Mouse (Mus musculus): ENCODE data around the gene Ccdc102a. TPM values are rescaled to one million over a fixed set of nuclear protein-coding genes. Genes with fewer than 3 reads are reported as not detected.
A peak's percentile ranks its signal among the peaks of the same experiment; 100 is the strongest.
"Not testable (repeated sequence)": the region's sequence is repeated elsewhere in the genome, so short reads cannot be mapped to it uniquely, and the experiment has no call there.

Ccdc102a gene
- polyA plus RNA-seq, 1 experiment from 2014 or later = 3.8 TPM

- ATAC-seq = no peak
- 76% methylated on average over 10 of the region's 10 CpGs for WGBS
- Histone ChIP-seq H3K4me3 (ENCODE audit: low read depth, low read length) (no peak overlapping the region), H3K9me3 (replicated peaks; ENCODE audit: control insufficient read depth, low read length, poor library complexity, severe bottlenecking) (no peaks in the 10 kb centered on the region), H3K36me3 (ENCODE audit: control insufficient read depth, insufficient read depth, low read length) (peaks cover 34% of the 10 kb centered on the region), H3K27ac (ENCODE audit: low read length) (no peak overlapping the region), H3K4me2 (ENCODE audit: low read length) (no peak overlapping the region), H3K9ac (ENCODE audit: low read depth, low read length) (no peak overlapping the region), H3K4me1 (ENCODE audit: control insufficient read depth, insufficient read depth, low read length) (peaks cover 18% of the 10 kb centered on the region), H3K27me3 (ENCODE audit: control insufficient read depth, insufficient read depth, low read depth, low read length) (no peaks in the 10 kb centered on the region)
Observed at GRCm38 (mm10) chr8:94863897-94864673, 53.8 kb downstream of the Ccdc102a start.

GRCm38 (mm10) chr8:94862487-94863220, 55.2 kb downstream of the Ccdc102a start:
- no peak overlapping the region for H3K4me2 ChIP-seq (ENCODE audit: low read length)
- no peaks in the 10 kb centered on the region for H3K27me3 ChIP-seq (ENCODE audit: control insufficient read depth, insufficient read depth, low read depth, low read length)
- H3K9me3 ChIP-seq (replicated peaks; ENCODE audit: control insufficient read depth, low read length, poor library complexity, severe bottlenecking) = no peaks in the 10 kb centered on the region
- no peak overlapping the region for H3K4me3 ChIP-seq (ENCODE audit: low read depth, low read length)
- H3K36me3 ChIP-seq (ENCODE audit: control insufficient read depth, insufficient read depth, low read length) = peaks cover 34% of the 10 kb centered on the region
- H3K9ac ChIP-seq (ENCODE audit: low read depth, low read length) = no peak overlapping the region
- ATAC-seq = no peak
- H3K27ac ChIP-seq (ENCODE audit: low read length) = no peak overlapping the region
- H3K4me1 ChIP-seq (ENCODE audit: control insufficient read depth, insufficient read depth, low read length) = peaks cover 18% of the 10 kb centered on the region
- 90% methylated on average over 12 of the region's 12 CpGs for WGBS

- Histone ChIP-seq H3K27ac (ENCODE audit: low read length) (no peak overlapping the region), H3K36me3 (ENCODE audit: control insufficient read depth, insufficient read depth, low read length) (peaks cover 29% of the 10 kb centered on the region), H3K4me2 (ENCODE audit: low read length) (no peak overlapping the region), H3K9ac (ENCODE audit: low read depth, low read length) (no peak overlapping the region), H3K4me3 (ENCODE audit: low read depth, low read length) (no peak overlapping the region), H3K4me1 (ENCODE audit: control insufficient read depth, insufficient read depth, low read length) (peaks cover 18% of the 10 kb centered on the region), H3K9me3 (replicated peaks; ENCODE audit: control insufficient read depth, low read length, poor library complexity, severe bottlenecking) (no peaks in the 10 kb centered on the region), H3K27me3 (ENCODE audit: control insufficient read depth, insufficient read depth, low read depth, low read length) (no peaks in the 10 kb centered on the region)
- ATAC-seq = no peak
- WGBS = 79% methylated on average over 8 of the region's 8 CpGs
Observed at GRCm38 (mm10) chr8:94861352-94861910, 56.5 kb downstream of the Ccdc102a start.

GRCm38 (mm10) chr8:94857346-94858173, 60.3 kb downstream of the Ccdc102a start, which contains the start of gene Polr2c:
Polr2c (plus strand) TSS chr8:94857450.
- peak within 1 kb of the TSS; percentile 94 for H3K4me2 ChIP-seq (ENCODE audit: low read length)
- H3K4me1 ChIP-seq (ENCODE audit: control insufficient read depth, insufficient read depth, low read length) = peaks cover 18% of the 10 kb centered on the region
- peak within 1 kb of the TSS; percentile 79 for H3K27ac ChIP-seq (ENCODE audit: low read length)
- peak; percentile 85 for ATAC-seq
- no peaks in the 10 kb centered on the region for H3K9me3 ChIP-seq (replicated peaks; ENCODE audit: control insufficient read depth, low read length, poor library complexity, severe bottlenecking)
- peaks cover 18% of the 10 kb centered on the region for H3K36me3 ChIP-seq (ENCODE audit: control insufficient read depth, insufficient read depth, low read length)
- peak within 1 kb of the TSS; percentile 94 for H3K9ac ChIP-seq (ENCODE audit: low read depth, low read length)
- no peaks in the 10 kb centered on the region for H3K27me3 ChIP-seq (ENCODE audit: control insufficient read depth, insufficient read depth, low read depth, low read length)
- under 1% methylated on average over 68 of the region's 68 CpGs for WGBS
- H3K4me3 ChIP-seq (ENCODE audit: low read depth, low read length) = peak within 1 kb of the TSS; percentile 95

- Histone ChIP-seq H3K4me1 (ENCODE audit: control insufficient read depth, insufficient read depth, low read length) (peaks cover 18% of the 10 kb centered on the region), H3K4me3 (ENCODE audit: low read depth, low read length) (no peak overlapping the region), H3K4me2 (ENCODE audit: low read length) (0 out of 2 replicates have a peak overlapping the region, but pooled peaks have one; percentile 17), H3K27ac (ENCODE audit: low read length) (no peak overlapping the region), H3K36me3 (ENCODE audit: control insufficient read depth, insufficient read depth, low read length) (peaks cover 18% of the 10 kb centered on the region), H3K9ac (ENCODE audit: low read depth, low read length) (no peak overlapping the region; the same call in 1 of the 2 replicates), H3K9me3 (replicated peaks; ENCODE audit: control insufficient read depth, low read length, poor library complexity, severe bottlenecking) (no peaks in the 10 kb centered on the region), H3K27me3 (ENCODE audit: control insufficient read depth, insufficient read depth, low read depth, low read length) (no peaks in the 10 kb centered on the region)
- WGBS = 30% methylated on average over 5 of the region's 5 CpGs
- no peak; the same call in 1 of the 2 replicates for ATAC-seq
Observed at GRCm38 (mm10) chr8:94857011-94857345, 60.9 kb downstream of the Ccdc102a start.

GRCm38 (mm10) chr8:94854761-94855160, 63.1 kb downstream of the Ccdc102a start:
- 90% methylated on average over 11 of the region's 11 CpGs for WGBS
- Histone ChIP-seq H3K36me3 (ENCODE audit: control insufficient read depth, insufficient read depth, low read length) (peaks cover 28% of the 10 kb centered on the region), H3K4me1 (ENCODE audit: control insufficient read depth, insufficient read depth, low read length) (peaks cover 17% of the 10 kb centered on the region)
- not testable (repeated sequence) for H3K4me2 ChIP-seq (ENCODE audit: low read length); H3K9ac ChIP-seq (ENCODE audit: low read depth, low read length); H3K4me3 ChIP-seq (ENCODE audit: low read depth, low read length); H3K27me3 ChIP-seq (ENCODE audit: control insufficient read depth, insufficient read depth, low read depth, low read length); H3K9me3 ChIP-seq (replicated peaks; ENCODE audit: control insufficient read depth, low read length, poor library complexity, severe bottlenecking); ATAC-seq; H3K27ac ChIP-seq (ENCODE audit: low read length)

Other genes with a start within 250 kb of the Ccdc102a start
- gene Pllp, start 221.8 kb downstream of the Ccdc102a start, polyA plus RNA-seq (2015; fragmentation: Nextera tagmentation; extraction: Ambion mirVana) = 1.7 and 3.4 TPM in 2 replicates
- not detected in 2 replicates for gene Ccl22, start 172.5 kb downstream of the Ccdc102a start, polyA plus RNA-seq (2015; fragmentation: Nextera tagmentation; extraction: Ambion mirVana)
- 38.4 and 55.8 TPM in 2 replicates for gene Cx3cl1, start 146.1 kb downstream of the Ccdc102a start, polyA plus RNA-seq (2015; fragmentation: Nextera tagmentation; extraction: Ambion mirVana)
- 0.40 and 0.62 TPM in 2 replicates for gene Ccl17, start 107.6 kb downstream of the Ccdc102a start, polyA plus RNA-seq (2015; fragmentation: Nextera tagmentation; extraction: Ambion mirVana)
- 53.5 and 61.2 TPM in 2 replicates for gene Coq9, start 79.8 kb downstream of the Ccdc102a start, polyA plus RNA-seq (2015; fragmentation: Nextera tagmentation; extraction: Ambion mirVana)
- 188 and 194 TPM in 2 replicates for gene Ciapin1, start 79.7 kb downstream of the Ccdc102a start, polyA plus RNA-seq (2015; fragmentation: Nextera tagmentation; extraction: Ambion mirVana)
- gene Polr2c, start 60.6 kb downstream of the Ccdc102a start, polyA plus RNA-seq (2015; fragmentation: Nextera tagmentation; extraction: Ambion mirVana) = 111 and 112 TPM in 2 replicates
- gene Dok4, start 41.8 kb downstream of the Ccdc102a start, polyA plus RNA-seq (2015; fragmentation: Nextera tagmentation; extraction: Ambion mirVana) = 96.2 and 112 TPM in 2 replicates
- gene Adgrg5, start 5.6 kb upstream of the Ccdc102a start, polyA plus RNA-seq (2015; fragmentation: Nextera tagmentation; extraction: Ambion mirVana) = 0.62 TPM in 1 of 2 replicates, not detected in the other
- gene Adgrg1, start 56.7 kb upstream of the Ccdc102a start, polyA plus RNA-seq (2015; fragmentation: Nextera tagmentation; extraction: Ambion mirVana) = 147 and 153 TPM in 2 replicates
- 0.56 and 0.64 TPM in 2 replicates for gene Adgrg3, start 99.6 kb upstream of the Ccdc102a start, polyA plus RNA-seq (2015; fragmentation: Nextera tagmentation; extraction: Ambion mirVana)
- gene Drc7, start 137.0 kb upstream of the Ccdc102a start, polyA plus RNA-seq (2015; fragmentation: Nextera tagmentation; extraction: Ambion mirVana) = 2.4 and 2.5 TPM in 2 replicates
- 43.4 and 50.2 TPM in 2 replicates for gene Katnb1, start 163.1 kb upstream of the Ccdc102a start, polyA plus RNA-seq (2015; fragmentation: Nextera tagmentation; extraction: Ambion mirVana)

Data from midbrain, embryonic 16.5 days (tissue).